Mouse (Mus musculus) embryonic facial prominence, embryonic 12.5 days (tissue): ENCODE results near the gene Nfkbid. TPM values are rescaled to one million over a fixed set of nuclear protein-coding genes. Genes with fewer than 3 reads are reported as not detected.
"Not testable (repeated sequence)": the region's sequence is repeated elsewhere in the genome, so short reads cannot be mapped to it uniquely, and the experiment has no call there.

ENCODE experiments used
- ATAC-seq: fragments of 200-750 bp; cut with Nextera tagmentation; 2 replicates; pipeline ENCODE4 v1.8.0; 2017; ENCODE audit not compliant: insufficient number of reproducible peaks, insufficient read depth, low FRiP score, low TSS enrichment
- H3K27ac ChIP-seq: fragments of 300-500 bp; sonication (generic); 2 replicates; pipeline ENCODE4 v1.5.1; 2016; ENCODE audit warnings: mild to moderate bottlenecking
- H3K27me3 ChIP-seq: fragments of 300-500 bp; sonication (generic); 2 replicates; pipeline ENCODE4 v1.6.1; 2016; ENCODE audit warnings: mild to moderate bottlenecking, moderate library complexity
- H3K36me3 ChIP-seq: fragments of 300-500 bp; sonication (generic); 2 replicates; pipeline ENCODE4 v1.6.1; 2016; ENCODE audit warnings: mild to moderate bottlenecking
- H3K4me1 ChIP-seq: fragments of 300-500 bp; sonication (generic); 2 replicates; pipeline ENCODE4 v1.6.1; 2016
- H3K4me2 ChIP-seq: fragments of 300-500 bp; sonication (generic); replicated peaks from 2 replicates; pipeline ENCODE4 v1.6.1; 2016; ENCODE audit warnings: mild to moderate bottlenecking, moderate library complexity
- H3K4me3 ChIP-seq: fragments of 300-500 bp; sonication (generic); 2 replicates; pipeline ENCODE4 v1.5.1; 2016; ENCODE audit warnings: mild to moderate bottlenecking
- H3K9ac ChIP-seq: fragments of 300-500 bp; sonication (generic); 2 replicates; pipeline ENCODE4 v1.6.1; 2016; ENCODE audit warnings: mild to moderate bottlenecking, moderate library complexity
- H3K9me3 ChIP-seq: fragments of 300-500 bp; sonication (generic); 2 replicates; pipeline ENCODE4 v1.6.1; 2016; ENCODE audit warnings: mild to moderate bottlenecking, moderate library complexity
- WGBS: fragments of 180-500 bp; shearing (Covaris S2); methylation state at CpG from one replicate; pipeline ENCODE4 v1.1.7; 2016; 5-methylcytosine and 5-hydroxymethylcytosine counted together
- polyA plus RNA-seq: library from polyadenylated mRNA; unstranded; fragments of >200 nt; fragmentation: Nextera tagmentation; extraction: Ambion mirVana; gene quantifications from 2 replicates; pipeline ENCODE4 v1.2.1, GENCODE M21; 2016

Gene Nfkbid
- polyA plus RNA-seq, 1 experiment from 2014 or later: 2.1 TPM

DNA sequence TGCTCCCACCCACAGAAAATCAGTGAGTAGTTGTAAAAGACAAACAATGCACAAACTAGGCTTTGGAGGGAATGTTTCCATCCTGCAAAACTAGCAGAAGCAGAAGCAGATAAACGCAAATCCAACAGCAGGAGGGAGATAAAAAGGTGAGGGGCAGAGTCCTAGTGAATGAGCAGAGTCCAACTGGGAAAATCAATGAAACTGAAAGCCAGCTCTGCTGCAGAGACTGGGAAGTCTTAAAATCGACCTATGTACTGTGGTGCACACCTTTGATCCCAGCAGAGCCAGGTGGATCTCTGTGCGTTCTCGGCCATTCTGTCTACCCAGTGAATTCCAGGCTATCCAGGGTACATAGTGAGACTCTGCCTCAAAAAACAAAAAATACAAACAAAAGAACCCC is 53.5 kb downstream of the Nfkbid start:
- no peak overlapping the region for H3K4me3 ChIP-seq
- no peak overlapping the region for H3K27ac ChIP-seq
- WGBS: 69% methylated on average over 4 of the region's 4 CpGs
- H3K9ac ChIP-seq: no peak overlapping the region
- H3K36me3 ChIP-seq: no peaks in the 10 kb centered on the region
- peaks cover 3% of the 10 kb centered on the region; the same call in 1 of the 2 replicates for H3K4me1 ChIP-seq
- H3K4me2 ChIP-seq: no peak overlapping the region
- peaks cover 15% of the 10 kb centered on the region for H3K27me3 ChIP-seq
- no peaks in the 10 kb centered on the region for H3K9me3 ChIP-seq
- no peak for ATAC-seq

DNA sequence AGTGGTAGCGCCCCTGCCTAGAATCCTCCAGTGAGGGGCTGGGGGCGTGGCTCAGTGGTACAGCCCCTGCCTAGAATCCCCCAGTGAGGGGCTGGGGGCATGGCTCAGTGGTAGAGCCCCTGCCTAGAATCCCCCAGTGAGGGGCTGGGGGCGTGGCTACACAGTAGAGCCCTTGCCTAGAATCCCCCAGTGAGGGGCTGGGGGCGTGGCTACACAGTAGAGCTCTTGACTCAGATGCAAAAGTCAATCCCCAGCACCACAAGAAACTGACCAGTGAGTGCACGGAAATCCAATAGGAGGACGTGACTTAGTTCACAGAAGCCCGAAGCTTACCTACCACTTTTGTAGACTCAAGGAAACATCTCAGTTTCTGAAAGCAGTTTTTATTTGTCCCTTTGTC is 54.6 kb downstream of the Nfkbid start:
- ATAC-seq, H3K4me1 ChIP-seq, H3K36me3 ChIP-seq, H3K4me2 ChIP-seq, H3K27ac ChIP-seq, H3K4me3 ChIP-seq, H3K9me3 ChIP-seq, H3K9ac ChIP-seq: not testable (repeated sequence)
- WGBS: 89% methylated on average over 7 of the region's 7 CpGs
- H3K27me3 ChIP-seq: peaks cover 16% of the 10 kb centered on the region

DNA sequence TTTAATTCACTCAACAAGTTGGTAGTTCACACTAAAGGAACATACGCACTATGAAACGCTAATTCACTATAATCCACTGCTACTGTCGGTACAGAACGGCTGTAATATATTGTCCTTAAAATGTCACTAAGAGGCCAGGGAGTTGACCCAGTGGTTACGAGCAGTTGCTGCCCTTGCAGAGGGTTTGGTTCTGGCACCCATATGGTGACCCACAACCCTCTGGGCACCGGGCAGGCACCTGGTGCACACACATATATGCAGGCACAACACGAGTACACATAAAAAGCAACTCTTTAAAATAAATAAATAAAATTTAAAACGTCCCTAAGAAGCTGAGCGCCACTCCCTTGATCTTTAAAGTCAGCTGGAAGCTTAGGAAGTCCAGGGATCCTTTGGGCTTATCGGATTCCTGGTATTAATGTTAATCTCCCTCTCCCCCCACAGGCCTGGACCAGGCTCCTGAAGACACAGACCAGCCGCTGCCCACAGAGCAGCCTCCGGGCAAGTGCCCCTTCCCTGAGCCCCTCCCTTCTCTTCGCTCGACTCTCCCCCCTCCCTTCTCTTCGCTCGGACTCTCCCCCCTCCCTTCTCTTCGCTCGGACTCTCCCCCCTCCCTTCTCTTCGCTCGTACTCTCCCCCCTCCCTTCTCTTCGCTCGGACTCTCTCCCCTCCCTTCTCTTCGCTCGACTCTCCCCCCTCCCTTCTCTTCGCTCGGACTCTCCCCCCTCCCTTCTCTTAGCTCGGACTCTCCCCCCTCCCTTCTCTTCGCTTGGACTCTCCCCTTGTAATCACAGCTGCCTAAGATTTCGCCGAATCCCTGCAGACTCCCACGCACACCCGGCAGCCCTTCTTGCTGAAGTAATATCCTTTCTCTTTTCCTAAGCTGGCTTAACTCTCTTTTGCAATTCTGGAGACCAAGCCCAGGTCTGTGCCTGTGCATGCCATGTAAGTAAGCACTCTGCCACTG is 56.2 kb downstream of the Nfkbid start:
- 7% methylated on average over 31 of the region's 32 CpGs for WGBS
- Histone ChIP-seq H3K4me2 (peak overlapping the region; percentile 52), H3K27me3 (peaks cover 17% of the 10 kb centered on the region), H3K4me3 (peak overlapping the region; percentile 26), H3K36me3 (no peaks in the 10 kb centered on the region), H3K4me1 (peaks cover 3% of the 10 kb centered on the region; the same call in 1 of the 2 replicates), H3K9me3 (no peaks in the 10 kb centered on the region), H3K9ac (no peak overlapping the region), H3K27ac (no peak overlapping the region)
- no peak for ATAC-seq

Other genes with a start within 250 kb of the Nfkbid start
- 4.2 and 4.7 TPM in 2 replicates for gene Cox7a1, start 237.6 kb upstream of the Nfkbid start, polyA plus RNA-seq
- 80.5 and 86.6 TPM in 2 replicates for gene Capns1, start 222.9 kb upstream of the Nfkbid start, polyA plus RNA-seq
- 161 and 181 TPM in 2 replicates for gene Polr2i, start 189.8 kb upstream of the Nfkbid start, polyA plus RNA-seq
- 224 and 250 TPM in 2 replicates for gene Tbcb, start 189.5 kb upstream of the Nfkbid start, polyA plus RNA-seq
- 0.38 TPM in 1 of 2 replicates, not detected in the other for gene Ovol3, start 186.0 kb upstream of the Nfkbid start, polyA plus RNA-seq
- 0.33 and 0.40 TPM in 2 replicates for gene Thap8, start 141.6 kb upstream of the Nfkbid start, polyA plus RNA-seq
- gene Wdr62, start 141.3 kb upstream of the Nfkbid start, polyA plus RNA-seq: 8.9 and 9.9 TPM in 2 replicates
- 54.0 and 55.1 TPM in 2 replicates for gene Clip3, start 130.0 kb upstream of the Nfkbid start, polyA plus RNA-seq
- gene Alkbh6, start 113.0 kb upstream of the Nfkbid start, polyA plus RNA-seq: 88.6 and 92.2 TPM in 2 replicates
- 94.9 and 101 TPM in 2 replicates for gene Syne4, start 106.9 kb upstream of the Nfkbid start, polyA plus RNA-seq
- 0.87 and 2.9 TPM in 2 replicates for gene E130208F15Rik, start 100.0 kb upstream of the Nfkbid start, polyA plus RNA-seq
- 21.8 and 23.4 TPM in 2 replicates for gene Sdhaf1, start 97.8 kb upstream of the Nfkbid start, polyA plus RNA-seq
- 8.3 and 8.6 TPM in 2 replicates for gene Lrfn3, start 59.0 kb upstream of the Nfkbid start, polyA plus RNA-seq
- 16.7 and 18.7 TPM in 2 replicates for gene Tyrobp, start 8.0 kb upstream of the Nfkbid start, polyA plus RNA-seq
- 0.70 and 0.98 TPM in 2 replicates for gene Hcst, start 1.9 kb upstream of the Nfkbid start, polyA plus RNA-seq
- 66.5 and 74.7 TPM in 2 replicates for gene Aplp1, start 23.8 kb downstream of the Nfkbid start, polyA plus RNA-seq
- gene Kirrel2, start 36.0 kb downstream of the Nfkbid start, polyA plus RNA-seq: 0.46 and 0.52 TPM in 2 replicates
- 0.10 and 0.29 TPM in 2 replicates for gene Nphs1, start 36.6 kb downstream of the Nfkbid start, polyA plus RNA-seq
- not detected in 2 replicates for gene Prodh2, start 71.9 kb downstream of the Nfkbid start, polyA plus RNA-seq
- 20.0 and 26.5 TPM in 2 replicates for gene Arhgap33, start 113.3 kb downstream of the Nfkbid start, polyA plus RNA-seq
- gene Hspb6, start 130.4 kb downstream of the Nfkbid start, polyA plus RNA-seq: 8.5 and 9.2 TPM in 2 replicates
- gene Proser3, start 130.6 kb downstream of the Nfkbid start, polyA plus RNA-seq: 15.6 and 16.0 TPM in 2 replicates
- gene Lin37, start 138.1 kb downstream of the Nfkbid start, polyA plus RNA-seq: 44.7 and 49.1 TPM in 2 replicates
- 94.1 TPM in 2 replicates for gene U2af1l4, start 141.6 kb downstream of the Nfkbid start, polyA plus RNA-seq
- gene Gm49396, start 141.6 kb downstream of the Nfkbid start, polyA plus RNA-seq: 16.5 and 17.4 TPM in 2 replicates
- gene Psenen, start 141.9 kb downstream of the Nfkbid start, polyA plus RNA-seq: 132 and 138 TPM in 2 replicates
- gene Igflr1, start 143.7 kb downstream of the Nfkbid start, polyA plus RNA-seq: 4.1 and 5.5 TPM in 2 replicates
- 11.6 and 12.6 TPM in 2 replicates for gene Kmt2b, start 167.0 kb downstream of the Nfkbid start, polyA plus RNA-seq
- gene Zbtb32, start 177.2 kb downstream of the Nfkbid start, polyA plus RNA-seq: 0.17 and 0.19 TPM in 2 replicates
- gene Upk1a, start 191.1 kb downstream of the Nfkbid start, polyA plus RNA-seq: 0.37 and 0.73 TPM in 2 replicates
- 761 and 784 TPM in 2 replicates for gene Cox6b1, start 204.4 kb downstream of the Nfkbid start, polyA plus RNA-seq
- not detected in 2 replicates for gene Etv2, start 214.1 kb downstream of the Nfkbid start, polyA plus RNA-seq
- gene Rbm42, start 228.6 kb downstream of the Nfkbid start, polyA plus RNA-seq: 151 and 154 TPM in 2 replicates
- gene Haus5, start 243.3 kb downstream of the Nfkbid start, polyA plus RNA-seq: 54.8 and 59.3 TPM in 2 replicates
- not detected in 2 replicates for gene Pmis2, start 249.9 kb downstream of the Nfkbid start, polyA plus RNA-seq